7 mouse cellular contexts compared by ENCODE assay signal in genomic region chr13:39011696-39012095, GRCm38 (mm10). TPM values are rescaled to one million over a fixed set of nuclear protein-coding genes. Genes with fewer than 3 reads are reported as not detected.
A peak's percentile ranks its signal among the peaks of the same experiment; 100 is the strongest.
DNase-seq lines count a peak whose midpoint lies in the region; ATAC-seq lines count a peak whose summit lies in the region.

No protein-coding gene starts in this region.

- 3% methylated on average over 8 of the region's 8 CpGs for WGBS in embryonic facial prominence, embryonic 11.5 days
- WGBS in limb, embryonic 10.5 days, result 4% methylated on average over 8 of the region's 8 CpGs
- WGBS in midbrain, embryonic 14.5 days, result 4% methylated on average over 8 of the region's 8 CpGs

- H3K4me1 ChIP-seq in embryonic facial prominence, embryonic 11.5 days (ENCODE audit: control insufficient read depth, insufficient read depth, low read length), result no peaks in the 10 kb centered on the region
- peaks cover 6% of the 10 kb centered on the region for H3K4me1 ChIP-seq in limb, embryonic 10.5 days
- H3K4me1 ChIP-seq in midbrain, embryonic 14.5 days (ENCODE audit: control insufficient read depth, insufficient read depth, low read length), result no peaks in the 10 kb centered on the region

- no peaks in the 10 kb centered on the region for H3K27me3 ChIP-seq in embryonic facial prominence, embryonic 11.5 days (ENCODE audit: control insufficient read depth, insufficient read depth, low read length)
- H3K27me3 ChIP-seq in limb, embryonic 10.5 days (ENCODE audit: low read depth, poor library complexity, severe bottlenecking), result no peaks in the 10 kb centered on the region
- no peaks in the 10 kb centered on the region for H3K27me3 ChIP-seq in midbrain, embryonic 14.5 days (ENCODE audit: control insufficient read depth, insufficient read depth, low read length)

- no peak overlapping the region for H3K4me3 ChIP-seq in embryonic facial prominence, embryonic 11.5 days (ENCODE audit: low read depth, low read length)
- peak overlapping the region; percentile 36 for H3K4me3 ChIP-seq in limb, embryonic 10.5 days
- no peak overlapping the region for H3K4me3 ChIP-seq in midbrain, embryonic 14.5 days (replicated peaks; ENCODE audit: low read depth, low read length)

- no peak for ATAC-seq in embryonic facial prominence, embryonic 11.5 days (replicated peaks; ENCODE audit: insufficient number of reproducible peaks, low FRiP score, low TSS enrichment, low read depth)
- ATAC-seq in midbrain, embryonic 14.5 days (ENCODE audit: low FRiP score, low TSS enrichment), result peak; percentile 58; the same call in 1 of the 2 replicates

- no peak overlapping the region for H3K27ac ChIP-seq in embryonic facial prominence, embryonic 11.5 days (replicated peaks; ENCODE audit: low read depth, low read length)
- peak overlapping the region; percentile 70 for H3K27ac ChIP-seq in limb, embryonic 10.5 days
- no peak overlapping the region for H3K27ac ChIP-seq in midbrain, embryonic 14.5 days (replicated peaks; ENCODE audit: low read depth, low read length)

- H3K9me3 ChIP-seq in embryonic facial prominence, embryonic 11.5 days (replicated peaks; ENCODE audit: control insufficient read depth, low read length), result no peaks in the 10 kb centered on the region
- H3K9me3 ChIP-seq in limb, embryonic 10.5 days (replicated peaks), result no peaks in the 10 kb centered on the region
- no peaks in the 10 kb centered on the region for H3K9me3 ChIP-seq in midbrain, embryonic 14.5 days (ENCODE audit: control insufficient read depth, low read length)

- H3K4me2 ChIP-seq in embryonic facial prominence, embryonic 11.5 days (ENCODE audit: low read depth, low read length), result peak overlapping the region; percentile 13; the same call in 1 of the 2 replicates
- peak overlapping the region; percentile 35 for H3K4me2 ChIP-seq in midbrain, embryonic 14.5 days (ENCODE audit: low read length)

- H3K9ac ChIP-seq in embryonic facial prominence, embryonic 11.5 days (replicated peaks; ENCODE audit: low read length), result peak overlapping the region; percentile 5; the same call in 1 of the 2 replicates
- no peak overlapping the region for H3K9ac ChIP-seq in midbrain, embryonic 14.5 days (replicated peaks; ENCODE audit: low read length)

- DNase-seq in adrenal gland, postnatal 14 days, result peak; percentile 86
- DNase-seq in embryonic facial prominence, embryonic 11.5 days (ENCODE audit: low spot score), result peak; percentile 89
- DNase-seq in heart, adult 18-20 months, result peak; percentile 70 to 84
- peak; percentile 72 for DNase-seq in kidney, adult 18-20 months
- peak; percentile 85 for DNase-seq in limb, embryonic 10.5 days (ENCODE audit: low spot score)
- peak; percentile 86 for DNase-seq in midbrain, embryonic 14.5 days
- peak; percentile 16 to 62 for DNase-seq in spleen, postnatal 10 days (ENCODE audit: low spot score in 2 of 2)

- H3K36me3 ChIP-seq in embryonic facial prominence, embryonic 11.5 days (replicated peaks; ENCODE audit: control insufficient read depth, insufficient read depth, low read depth, low read length), result no peaks in the 10 kb centered on the region
- H3K36me3 ChIP-seq in limb, embryonic 10.5 days, result no peaks in the 10 kb centered on the region
- no peaks in the 10 kb centered on the region for H3K36me3 ChIP-seq in midbrain, embryonic 14.5 days (ENCODE audit: control insufficient read depth, insufficient read depth, low read length)

RNA-seq across cellular contexts. Expression of gene Slc35b3, which starts 51.0 kb away (rescaled TPM):
- 23.6 and 25.6 TPM in 2 replicates for total RNA-seq in adrenal gland, postnatal 14 days (2021)
- polyA plus RNA-seq in embryonic facial prominence, embryonic 11.5 days (2014; fragmentation: Nextera tagmentation; extraction: Ambion mirVana), result 30.6 and 35.1 TPM in 2 replicates
- 1 to 10 TPM; 3.6 to 4.1 TPM for total RNA-seq in heart, adult 18-20 months (2021)
- 23.7 and 29.1 TPM in 2 replicates for polyA plus RNA-seq in limb, embryonic 10.5 days (2016; fragmentation: Nextera tagmentation; extraction: Ambion mirVana)
- polyA plus RNA-seq in midbrain, embryonic 14.5 days (2014; fragmentation: Nextera tagmentation; extraction: Ambion mirVana), result 37.1 and 38.2 TPM in 2 replicates

Comparison
In these comparisons a context has a peak if more than half of its experiments do, and no peak if none do; other contexts are left out.
1. DNase-seq: peak in every context shown above with its lines; median percentile 89 in embryonic facial prominence, embryonic 11.5 days; 86 in adrenal gland, postnatal 14 days; 86 in midbrain, embryonic 14.5 days; 85 in limb, embryonic 10.5 days; 77 in heart, adult 18-20 months; 72 in kidney, adult 18-20 months; 39 in spleen, postnatal 10 days.